Mouse (Mus musculus): ENCODE measurements around the gene Mgat3. TPM values are rescaled to one million over a fixed set of nuclear protein-coding genes. Genes with fewer than 3 reads are reported as not detected.

Mgat3 gene
- polyA plus RNA-seq, 1 experiment from 2014 or later = 5.8 TPM

DNA sequence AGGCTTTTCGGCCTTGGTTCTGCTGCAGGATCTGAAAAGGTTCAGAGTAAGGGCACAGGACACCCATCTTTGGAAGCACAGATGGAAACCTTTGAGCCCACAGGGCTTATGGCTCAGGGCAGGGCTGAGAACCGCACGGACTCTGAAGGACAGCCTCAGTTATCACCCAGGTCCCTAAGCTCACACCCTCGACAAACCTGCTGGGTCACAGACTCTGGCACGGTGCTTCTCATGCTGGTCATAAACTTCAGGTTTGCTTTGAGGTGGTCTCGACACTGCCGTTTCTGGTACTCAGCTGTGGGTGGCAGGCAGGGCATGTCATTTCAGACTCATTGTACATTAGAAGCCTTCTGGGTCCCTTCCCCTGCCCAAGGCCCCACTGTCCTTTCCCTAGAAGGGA, 87.6 kb downstream of the Mgat3 start:
- no peak overlapping the region for H3K4me3 ChIP-seq (ENCODE audit: low read depth, low read length)
- H3K4me2 ChIP-seq (replicated peaks; ENCODE audit: low read depth) = no peak overlapping the region
- no peaks in the 10 kb centered on the region for H3K9me3 ChIP-seq (ENCODE audit: control insufficient read depth, low read length)
- H3K36me3 ChIP-seq (ENCODE audit: control insufficient read depth, insufficient read depth, low read length) = peaks cover 18% of the 10 kb centered on the region
- H3K27me3 ChIP-seq (ENCODE audit: control insufficient read depth, insufficient read depth, low read length) = no peaks in the 10 kb centered on the region
- WGBS = 75% methylated on average over 7 of the region's 7 CpGs
- ATAC-seq (ENCODE audit: low FRiP score, low TSS enrichment) (no peak), DNase-seq (ENCODE audit: low spot score) (no peak)
- no peak overlapping the region for H3K9ac ChIP-seq (ENCODE audit: low read length)
- H3K4me1 ChIP-seq (replicated peaks; ENCODE audit: control insufficient read depth, insufficient read depth) = peaks cover 7% of the 10 kb centered on the region; the same call in 1 of the 2 replicates
- no peak overlapping the region for H3K27ac ChIP-seq (replicated peaks)
- TF ChIP-seq CTCF (IDR thresholded peaks at IDR 0.05; ENCODE audit: low read depth) = no peak
- no peak for TF ChIP-seq EP300 (optimal IDR thresholded peaks at IDR 0.05)

GRCm38 (mm10) chr15:80263610-80264575, 90.4 kb downstream of the Mgat3 start, which contains the start of gene Rps19bp1:
TSS of gene Rps19bp1 (minus strand) at chr15:80264315.
- Histone ChIP-seq H3K4me3 (ENCODE audit: low read depth, low read length) (peak within 1 kb of the TSS; percentile 83), H3K27ac (replicated peaks) (peak within 1 kb of the TSS; percentile 63; the same call in 1 of the 2 replicates), H3K9ac (ENCODE audit: low read length) (peak within 1 kb of the TSS; percentile 80), H3K27me3 (ENCODE audit: control insufficient read depth, insufficient read depth, low read length) (no peaks in the 10 kb centered on the region), H3K4me1 (replicated peaks; ENCODE audit: control insufficient read depth, insufficient read depth) (no peaks in the 10 kb centered on the region), H3K9me3 (ENCODE audit: control insufficient read depth, low read length) (no peaks in the 10 kb centered on the region), H3K4me2 (replicated peaks; ENCODE audit: low read depth) (peak within 1 kb of the TSS; percentile 73), H3K36me3 (ENCODE audit: control insufficient read depth, insufficient read depth, low read length) (0 out of 2 replicates have a peak, but pooled peaks cover 2% of the 10 kb centered on the region)
- peak; percentile 89 for ATAC-seq (ENCODE audit: low FRiP score, low TSS enrichment)
- under 1% methylated on average over 66 of the region's 66 CpGs for WGBS
- peak; percentile 94 for DNase-seq (ENCODE audit: low spot score)
- TF ChIP-seq CTCF (IDR thresholded peaks at IDR 0.05; ENCODE audit: low read depth) (peak; percentile 26; the same call in 1 of the 2 replicates), EP300 (optimal IDR thresholded peaks at IDR 0.05) (no peak)

Other genes starting within 250 kb of the Mgat3 start
- gene Cbx7, start 202.6 kb upstream of the Mgat3 start, polyA plus RNA-seq (2015; fragmentation: Nextera tagmentation; extraction: Ambion mirVana) = 4.8 and 5.5 TPM in 2 replicates
- gene Pdgfb, start 158.7 kb upstream of the Mgat3 start, polyA plus RNA-seq (2015; fragmentation: Nextera tagmentation; extraction: Ambion mirVana) = 3.1 and 3.6 TPM in 2 replicates
- 53.7 TPM in 2 replicates for gene Syngr1, start 82.4 kb upstream of the Mgat3 start, polyA plus RNA-seq (2015; fragmentation: Nextera tagmentation; extraction: Ambion mirVana)
- 706 and 736 TPM in 2 replicates for gene Rpl3, start 81.9 kb upstream of the Mgat3 start, polyA plus RNA-seq (2015; fragmentation: Nextera tagmentation; extraction: Ambion mirVana)
- 16.3 and 16.5 TPM in 2 replicates for gene Tab1, start 40.6 kb upstream of the Mgat3 start, polyA plus RNA-seq (2015; fragmentation: Nextera tagmentation; extraction: Ambion mirVana)
- gene Mief1, start 60.3 kb downstream of the Mgat3 start, polyA plus RNA-seq (2015; fragmentation: Nextera tagmentation; extraction: Ambion mirVana) = 12.6 TPM in 2 replicates
- not detected in 2 replicates for gene AC140267.1, start 62.1 kb downstream of the Mgat3 start, polyA plus RNA-seq (2015; fragmentation: Nextera tagmentation; extraction: Ambion mirVana)
- 104 and 114 TPM in 2 replicates for gene Atf4, start 81.5 kb downstream of the Mgat3 start, polyA plus RNA-seq (2015; fragmentation: Nextera tagmentation; extraction: Ambion mirVana)
- gene Rps19bp1, start 90.6 kb downstream of the Mgat3 start, polyA plus RNA-seq (2015; fragmentation: Nextera tagmentation; extraction: Ambion mirVana) = 39.5 and 43.3 TPM in 2 replicates
- gene Cacna1i, start 113.5 kb downstream of the Mgat3 start, polyA plus RNA-seq (2015; fragmentation: Nextera tagmentation; extraction: Ambion mirVana) = 0.01 TPM in 1 of 2 replicates, not detected in the other